Mouse (Mus musculus): ENCODE data around the gene Rnaseh1. TPM values are rescaled to one million over a fixed set of nuclear protein-coding genes. Genes with fewer than 3 reads are reported as not detected.

Gene Rnaseh1
- total RNA-seq, 2 experiments from 2014 or later = 13.8 to 16.7 TPM

Small RNAs within 50 kb of the gene (microRNA-seq; reads per million reads assigned to microRNA genes)
- gene Mir6937 = not detected

Other genes starting within 250 kb of the Rnaseh1 start
- not detected for gene Dcdc2c, start 97.2 kb upstream of the Rnaseh1 start, total RNA-seq (2021)
- gene Allc, start 67.1 kb upstream of the Rnaseh1 start, total RNA-seq (2021) = not detected
- gene Colec11, start 26.2 kb upstream of the Rnaseh1 start, total RNA-seq (2021) = 1 to 10 TPM; 4.2 to 4.4 TPM
- gene Rps7, start 13.6 kb upstream of the Rnaseh1 start, total RNA-seq (2021) = 100 to 1,000 TPM; 436 to 474 TPM
- gene Adi1, start 25.6 kb downstream of the Rnaseh1 start, total RNA-seq (2021) = 10 to 100 TPM; 66.5 to 84.0 TPM
- 10 to 100 TPM; 35.8 to 43.0 TPM for gene Trappc12, start 100.9 kb downstream of the Rnaseh1 start, total RNA-seq (2021)
- 10 to 100 TPM; 16.7 to 20.2 TPM for gene Eipr1, start 102.2 kb downstream of the Rnaseh1 start, total RNA-seq (2021)